Mouse (Mus musculus): ENCODE results near the gene Egln2. TPM values are rescaled to one million over a fixed set of nuclear protein-coding genes. Genes with fewer than 3 reads are reported as not detected.

The Egln2 gene
- polyA plus RNA-seq, 1 experiment from 2014 or later, result 77.7 TPM

GRCm38 (mm10) chr7:27174496-27174895 is 7.9 kb upstream of the Egln2 start:
- 94% methylated on average over 15 of the region's 15 CpGs for WGBS
- Histone ChIP-seq H3K27ac (no peak overlapping the region), H3K9ac (peak overlapping the region; percentile 44), H3K27me3 (no peaks in the 10 kb centered on the region), H3K36me3 (peaks cover 49% of the 10 kb centered on the region), H3K4me3 (no peak overlapping the region), H3K4me2 (no peak overlapping the region), H3K4me1 (peaks cover 7% of the 10 kb centered on the region; the same call in 1 of the 2 replicates), H3K9me3 (no peaks in the 10 kb centered on the region)
- no peak for ATAC-seq (ENCODE audit: insufficient number of reproducible peaks, insufficient read depth, low FRiP score, low TSS enrichment, low read depth)

- Histone ChIP-seq H3K27me3 (no peaks in the 10 kb centered on the region), H3K9ac (0 out of 2 replicates have a peak overlapping the region, but pooled peaks have one; percentile 21), H3K9me3 (no peaks in the 10 kb centered on the region), H3K4me3 (no peak overlapping the region), H3K4me1 (peaks cover 11% of the 10 kb centered on the region), H3K36me3 (peaks cover 49% of the 10 kb centered on the region), H3K4me2 (no peak overlapping the region), H3K27ac (no peak overlapping the region)
- no peak for ATAC-seq (ENCODE audit: insufficient number of reproducible peaks, insufficient read depth, low FRiP score, low TSS enrichment, low read depth)
- WGBS, result 93% methylated on average over 3 of the region's 3 CpGs
Observed at GRCm38 (mm10) chr7:27170981-27171380, 4.4 kb upstream of the Egln2 start.

- Histone ChIP-seq H3K9me3 (no peaks in the 10 kb centered on the region), H3K27ac (no peak overlapping the region), H3K4me2 (no peak overlapping the region), H3K4me1 (peaks cover 34% of the 10 kb centered on the region), H3K36me3 (peaks cover 47% of the 10 kb centered on the region), H3K27me3 (no peaks in the 10 kb centered on the region), H3K9ac (no peak overlapping the region), H3K4me3 (no peak overlapping the region)
- no peak for ATAC-seq (ENCODE audit: insufficient number of reproducible peaks, insufficient read depth, low FRiP score, low TSS enrichment, low read depth)
- 88% methylated on average over 5 of the region's 5 CpGs for WGBS
Observed at GRCm38 (mm10) chr7:27168371-27168770, 1.8 kb upstream of the Egln2 start.

DNA sequence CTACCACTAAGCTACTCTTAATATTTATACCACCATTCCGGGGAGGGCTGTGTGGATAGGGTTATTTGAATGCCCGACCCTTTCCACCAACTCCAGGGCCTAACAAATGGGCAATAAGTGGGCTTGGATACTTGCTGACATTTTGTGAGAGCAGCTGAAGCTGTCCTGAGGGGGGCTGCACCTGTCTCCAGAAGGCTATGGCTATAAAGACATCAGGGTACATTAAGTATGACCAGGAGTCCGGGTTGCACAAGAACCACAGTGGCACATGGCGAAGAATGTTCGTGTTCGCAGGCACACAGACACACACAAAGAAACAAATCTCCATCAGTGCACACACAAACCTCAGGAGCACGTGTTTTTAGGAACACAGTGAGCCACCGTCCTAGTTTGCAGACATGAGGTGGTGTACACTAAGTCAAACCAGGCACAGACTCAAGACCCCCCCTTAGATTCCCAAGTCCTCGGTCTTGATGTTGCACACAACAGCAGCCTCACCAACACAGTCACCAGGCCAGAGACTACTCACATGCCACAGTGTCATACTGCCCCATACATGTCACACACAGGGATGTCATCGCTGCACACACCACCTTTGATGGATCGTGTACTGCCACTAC is 983 bp upstream of the Egln2 start:
- peaks cover 47% of the 10 kb centered on the region for H3K36me3 ChIP-seq
- peak overlapping the region; percentile 87 for H3K9ac ChIP-seq
- ATAC-seq (ENCODE audit: insufficient number of reproducible peaks, insufficient read depth, low FRiP score, low TSS enrichment, low read depth), result no peak
- H3K27ac ChIP-seq, result peak overlapping the region; percentile 97
- 73% methylated on average over 11 of the region's 11 CpGs for WGBS
- peaks cover 42% of the 10 kb centered on the region for H3K4me1 ChIP-seq
- H3K4me2 ChIP-seq, result peak overlapping the region; percentile 80
- no peaks in the 10 kb centered on the region for H3K9me3 ChIP-seq
- peak overlapping the region; percentile 74 for H3K4me3 ChIP-seq
- no peaks in the 10 kb centered on the region for H3K27me3 ChIP-seq

DNA sequence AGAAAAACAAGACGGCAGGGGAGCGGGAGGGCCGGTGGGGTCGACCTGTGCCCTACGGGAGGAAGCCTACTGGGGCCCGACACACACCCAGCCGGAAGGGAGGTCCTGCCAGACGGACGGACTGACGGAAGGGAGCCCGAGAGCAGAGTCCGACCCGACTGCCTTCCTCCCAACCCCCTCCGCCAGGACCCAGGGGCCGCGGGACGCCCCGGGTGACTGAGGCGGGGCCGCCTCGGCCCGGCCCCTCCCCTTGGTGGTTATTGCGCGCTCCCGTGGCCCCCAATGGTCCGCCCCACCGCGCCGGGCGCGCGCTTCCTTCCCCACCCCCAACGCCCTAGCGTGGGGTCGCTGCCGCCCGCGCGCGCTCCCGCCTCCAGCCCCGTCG is 381 bp downstream of the Egln2 start:
- no peaks in the 10 kb centered on the region for H3K9me3 ChIP-seq
- H3K4me3 ChIP-seq, result peak overlapping the region; percentile 74
- peak overlapping the region; percentile 97 for H3K27ac ChIP-seq
- H3K4me1 ChIP-seq, result peaks cover 52% of the 10 kb centered on the region
- WGBS, result 1% methylated on average over 43 of the region's 43 CpGs
- ATAC-seq (ENCODE audit: insufficient number of reproducible peaks, insufficient read depth, low FRiP score, low TSS enrichment, low read depth), result peak; percentile 72
- H3K27me3 ChIP-seq, result no peaks in the 10 kb centered on the region
- H3K9ac ChIP-seq, result peak overlapping the region; percentile 87
- H3K4me2 ChIP-seq, result peak overlapping the region; percentile 80
- peaks cover 43% of the 10 kb centered on the region for H3K36me3 ChIP-seq

DNA sequence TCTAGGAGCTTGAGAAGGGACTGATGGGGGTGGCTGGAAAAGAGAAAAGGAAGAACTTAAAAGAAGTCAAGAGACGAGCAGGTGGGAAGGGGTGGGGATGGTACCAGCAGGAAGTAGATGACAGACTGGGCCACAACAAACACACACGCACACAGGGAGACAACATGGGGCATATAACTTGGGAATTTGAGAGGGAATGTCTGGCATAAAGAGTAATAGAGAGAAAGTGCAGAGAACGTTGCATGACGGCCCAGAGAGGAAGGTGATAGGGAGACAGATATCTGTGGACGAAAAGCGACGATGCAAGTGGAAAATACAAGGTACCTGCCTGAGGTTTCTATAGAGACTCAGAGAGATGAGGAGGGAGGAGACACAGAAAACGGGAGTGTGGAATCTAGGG is 906 bp downstream of the Egln2 start:
- peak overlapping the region; percentile 80 for H3K4me2 ChIP-seq
- H3K27me3 ChIP-seq, result no peaks in the 10 kb centered on the region
- peak overlapping the region; percentile 74 for H3K4me3 ChIP-seq
- H3K27ac ChIP-seq, result peak overlapping the region; percentile 97
- no peak for ATAC-seq (ENCODE audit: insufficient number of reproducible peaks, insufficient read depth, low FRiP score, low TSS enrichment, low read depth)
- H3K36me3 ChIP-seq, result peaks cover 43% of the 10 kb centered on the region
- H3K4me1 ChIP-seq, result peaks cover 56% of the 10 kb centered on the region
- WGBS, result 1% methylated on average over 8 of the region's 8 CpGs
- H3K9ac ChIP-seq, result peak overlapping the region; percentile 87
- H3K9me3 ChIP-seq, result no peaks in the 10 kb centered on the region

GRCm38 (mm10) chr7:27165007-27165655 is 1.5 kb downstream of the Egln2 start:
- H3K4me2 ChIP-seq, result peak overlapping the region; percentile 80
- H3K4me3 ChIP-seq, result peak overlapping the region; percentile 74
- peaks cover 61% of the 10 kb centered on the region for H3K4me1 ChIP-seq
- no peaks in the 10 kb centered on the region for H3K27me3 ChIP-seq
- peaks cover 45% of the 10 kb centered on the region for H3K36me3 ChIP-seq
- H3K9me3 ChIP-seq, result no peaks in the 10 kb centered on the region
- H3K9ac ChIP-seq, result peak overlapping the region; percentile 87
- WGBS, result 67% methylated on average over 23 of the region's 23 CpGs
- H3K27ac ChIP-seq, result no peak overlapping the region
- ATAC-seq (ENCODE audit: insufficient number of reproducible peaks, insufficient read depth, low FRiP score, low TSS enrichment, low read depth), result no peak

DNA sequence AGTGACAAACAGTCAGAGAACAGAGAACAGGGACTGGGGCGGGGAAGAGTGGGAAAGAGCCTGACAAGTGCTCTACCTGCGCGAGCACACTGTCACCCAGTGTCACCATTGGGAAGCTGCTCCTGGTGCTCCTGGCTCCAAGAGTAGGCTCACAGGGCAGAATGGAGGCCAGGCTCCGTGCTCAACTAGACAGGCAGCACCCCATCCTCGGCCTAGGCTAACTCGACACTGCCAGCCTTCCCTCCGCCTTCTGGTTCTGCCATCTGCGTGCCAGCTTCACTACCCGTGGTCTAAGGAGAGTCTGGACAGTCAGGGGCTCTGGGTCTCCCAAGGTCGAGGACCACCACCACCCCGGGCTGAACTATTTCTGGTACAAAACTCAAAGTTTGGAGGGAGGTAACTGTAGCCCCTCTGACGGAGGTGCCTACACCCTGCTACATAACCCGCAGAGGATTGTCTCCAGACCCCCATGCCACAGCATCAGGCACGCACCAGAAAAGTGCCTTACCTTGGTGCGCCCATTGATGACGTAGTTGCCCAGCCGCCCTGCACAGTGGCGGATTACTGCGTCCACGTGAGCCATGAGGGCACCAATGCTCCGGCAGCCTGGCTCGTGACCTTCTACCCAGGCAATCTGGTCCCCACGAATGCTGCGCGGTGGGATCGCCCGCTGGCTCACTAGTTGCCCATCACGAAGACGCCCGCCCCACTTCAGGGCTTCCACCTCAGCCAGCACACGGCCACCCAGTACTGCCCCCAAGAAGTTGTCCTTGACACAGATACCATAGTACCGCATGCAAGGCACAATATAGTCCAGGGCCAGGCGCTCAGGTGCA is 2.3 kb downstream of the Egln2 start:
- Histone ChIP-seq H3K4me3 (peak overlapping the region; percentile 74), H3K4me2 (peak overlapping the region; percentile 80), H3K36me3 (peaks cover 49% of the 10 kb centered on the region), H3K27ac (no peak overlapping the region), H3K4me1 (peaks cover 64% of the 10 kb centered on the region), H3K9me3 (no peaks in the 10 kb centered on the region), H3K9ac (peak overlapping the region; percentile 87), H3K27me3 (no peaks in the 10 kb centered on the region)
- WGBS, result 83% methylated on average over 33 of the region's 33 CpGs
- ATAC-seq (ENCODE audit: insufficient number of reproducible peaks, insufficient read depth, low FRiP score, low TSS enrichment, low read depth), result no peak

DNA sequence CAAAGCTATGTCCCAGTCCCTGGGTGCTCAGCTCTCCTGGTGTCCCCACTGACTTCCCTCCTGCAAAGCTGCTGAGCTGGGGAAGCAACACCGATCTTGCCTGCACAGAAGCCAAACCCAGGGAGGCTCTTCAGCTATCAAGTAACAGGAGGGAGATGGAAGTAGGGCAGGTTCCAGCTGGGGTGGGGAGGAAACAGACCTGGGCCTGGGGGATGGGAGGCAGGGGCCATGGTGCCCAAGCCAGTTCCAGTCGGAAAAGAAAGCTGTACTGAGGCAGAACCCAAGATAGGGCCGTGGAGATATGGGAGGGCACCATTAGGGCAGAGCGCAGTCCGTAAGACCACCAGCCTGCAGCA is 3.2 kb downstream of the Egln2 start:
- no peak for ATAC-seq (ENCODE audit: insufficient number of reproducible peaks, insufficient read depth, low FRiP score, low TSS enrichment, low read depth)
- Histone ChIP-seq H3K9me3 (no peaks in the 10 kb centered on the region), H3K4me2 (peak overlapping the region; percentile 80), H3K9ac (peak overlapping the region; percentile 87), H3K27ac (no peak overlapping the region), H3K4me1 (peaks cover 64% of the 10 kb centered on the region), H3K36me3 (peaks cover 58% of the 10 kb centered on the region), H3K4me3 (peak overlapping the region; percentile 74), H3K27me3 (no peaks in the 10 kb centered on the region)
- 78% methylated on average over 5 of the region's 5 CpGs for WGBS

- peak overlapping the region; percentile 74; the same call in 1 of the 2 replicates for H3K4me3 ChIP-seq
- peaks cover 62% of the 10 kb centered on the region for H3K4me1 ChIP-seq
- ATAC-seq (ENCODE audit: insufficient number of reproducible peaks, insufficient read depth, low FRiP score, low TSS enrichment, low read depth), result no peak
- peaks cover 63% of the 10 kb centered on the region for H3K36me3 ChIP-seq
- peak overlapping the region; percentile 87 for H3K9ac ChIP-seq
- no peaks in the 10 kb centered on the region for H3K27me3 ChIP-seq
- no peaks in the 10 kb centered on the region for H3K9me3 ChIP-seq
- H3K27ac ChIP-seq, result no peak overlapping the region
- WGBS, result 79% methylated on average over 5 of the region's 5 CpGs
- H3K4me2 ChIP-seq, result peak overlapping the region; percentile 80
Observed at GRCm38 (mm10) chr7:27162780-27163449, 3.7 kb downstream of the Egln2 start.

- no peaks in the 10 kb centered on the region for H3K9me3 ChIP-seq
- H3K27me3 ChIP-seq, result no peaks in the 10 kb centered on the region
- H3K27ac ChIP-seq, result no peak overlapping the region
- H3K4me3 ChIP-seq, result no peak overlapping the region
- H3K4me1 ChIP-seq, result peaks cover 53% of the 10 kb centered on the region
- no peak overlapping the region for H3K4me2 ChIP-seq
- peak overlapping the region; percentile 36; the same call in 1 of the 2 replicates for H3K9ac ChIP-seq
- peaks cover 72% of the 10 kb centered on the region for H3K36me3 ChIP-seq
- WGBS, result 82% methylated on average over 4 of the region's 4 CpGs
- no peak for ATAC-seq (ENCODE audit: insufficient number of reproducible peaks, insufficient read depth, low FRiP score, low TSS enrichment, low read depth)
Observed at GRCm38 (mm10) chr7:27161744-27162143, 4.9 kb downstream of the Egln2 start.
